Mouse (Mus musculus): ENCODE measurements around the gene Olfr307.
"Not testable (repeated sequence)": the region's sequence is repeated elsewhere in the genome, so short reads cannot be mapped to it uniquely, and the experiment has no call there.

The Olfr307 gene
- long read RNA-seq, experiment 1 = 0 reads
- long read RNA-seq, experiment 2 = 0 reads

DNA sequence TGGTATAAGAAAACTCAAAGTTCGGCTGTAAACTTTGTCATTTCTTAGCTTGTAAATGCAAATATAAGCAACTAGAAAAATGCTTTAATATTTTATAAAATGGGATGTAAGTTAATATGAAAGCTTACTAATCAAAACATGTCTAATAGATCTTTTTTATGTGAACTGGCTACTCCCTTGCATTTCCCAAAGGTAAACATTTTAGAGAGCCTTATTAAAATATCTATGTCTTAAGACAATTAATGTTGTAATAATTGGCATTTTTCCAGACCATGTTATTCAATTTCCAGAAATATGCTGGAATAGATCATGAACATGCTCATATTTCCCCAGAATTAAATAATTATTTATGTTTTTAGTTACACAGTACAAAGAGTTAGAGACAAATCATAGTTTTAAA, at the start of gene Olfr307:
TSS of gene Olfr307 (minus strand) at position 101 of the 400 bp plus-strand sequence.
- intact Hi-C loops (cut with DNase I) = no loop called here

DNA sequence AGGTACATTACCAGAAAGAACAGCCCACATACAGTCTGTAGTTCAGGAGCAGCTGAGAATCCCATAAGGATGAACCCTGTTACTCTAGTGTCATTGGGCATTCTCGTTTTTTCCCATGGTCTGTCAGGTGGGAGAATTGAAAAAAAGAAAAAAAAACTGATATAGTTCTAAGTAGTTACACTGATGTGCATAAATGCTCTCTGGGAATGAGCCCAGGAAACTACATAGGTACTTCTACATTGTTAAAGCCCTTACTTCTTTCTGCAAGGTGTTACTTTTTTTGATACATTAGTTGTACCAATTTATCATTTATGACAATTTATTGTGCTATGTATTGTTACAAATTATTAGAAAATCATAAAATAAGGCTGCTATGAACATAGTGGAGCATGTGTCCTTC, 49.2 kb upstream of the Olfr307 start, which contains the start of gene Olfr304:
TSS of gene Olfr304 (minus strand) at position 101 of the 400 bp plus-strand sequence.
- intact Hi-C loops (cut with DNase I) = no loop called here

DNA sequence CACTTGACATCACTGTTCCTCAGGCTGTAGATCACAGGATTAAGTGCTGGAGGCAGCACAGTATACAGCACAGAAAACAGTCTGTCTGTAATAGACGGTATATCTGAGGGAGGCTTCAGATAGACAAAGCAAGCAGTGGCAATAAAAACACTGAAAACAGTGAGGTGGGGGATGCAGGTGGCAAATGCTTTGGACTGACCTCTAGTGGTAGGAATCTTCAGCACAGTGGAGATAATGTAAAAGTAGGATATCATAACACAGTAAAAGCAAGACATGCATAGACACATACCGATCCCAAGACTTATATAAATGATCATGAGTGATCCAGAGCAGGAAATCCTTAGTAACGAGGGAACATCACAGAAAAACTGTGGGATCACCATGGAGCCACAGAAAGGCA, 48.4 kb upstream of the Olfr307 start:
- intact Hi-C loops (cut with DNase I) = no loop called here

DNA sequence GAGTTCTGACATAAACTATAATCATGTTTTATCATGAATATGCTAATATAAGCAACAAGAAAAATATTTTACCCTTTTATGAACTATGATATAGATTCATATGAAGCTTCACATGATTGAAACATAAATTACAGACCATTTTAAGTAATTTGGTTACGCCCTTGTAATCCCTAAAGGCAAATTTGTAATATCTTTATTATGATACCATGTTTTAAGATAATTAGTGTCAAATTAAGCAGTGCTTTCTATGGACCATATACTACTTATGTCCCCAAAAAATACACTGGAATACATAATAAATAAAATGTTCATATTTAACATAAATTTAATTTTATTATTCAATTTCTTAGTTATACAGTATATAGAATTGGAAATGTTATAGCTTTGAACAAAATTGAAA, 29.4 kb upstream of the Olfr307 start, which contains the start of gene Olfr305:
TSS of gene Olfr305 (minus strand) at position 101 of the 400 bp plus-strand sequence.
- intact Hi-C loops (cut with DNase I) = no loop called here

DNA sequence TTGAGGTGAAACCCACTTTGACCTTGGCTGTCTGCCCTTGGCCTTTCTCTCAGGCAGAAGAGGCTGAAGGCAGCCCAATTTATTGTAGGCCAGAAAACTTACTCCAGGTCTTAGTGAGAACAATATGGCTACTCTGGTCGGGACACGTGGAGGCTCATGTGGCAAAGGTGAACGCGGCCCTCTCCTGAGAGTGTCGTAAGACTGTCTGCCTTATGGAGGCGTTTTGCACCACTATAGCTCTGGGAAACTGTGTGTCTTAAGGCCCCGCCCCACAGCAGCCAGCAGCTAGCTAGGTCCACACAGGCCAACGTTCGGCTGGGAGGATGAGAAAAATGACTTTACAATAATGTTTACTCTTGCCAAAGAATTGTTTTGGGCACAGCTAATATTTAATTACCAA, 8.9 kb upstream of the Olfr307 start:
- intact Hi-C loops (cut with DNase I) = not testable (repeated sequence)

DNA sequence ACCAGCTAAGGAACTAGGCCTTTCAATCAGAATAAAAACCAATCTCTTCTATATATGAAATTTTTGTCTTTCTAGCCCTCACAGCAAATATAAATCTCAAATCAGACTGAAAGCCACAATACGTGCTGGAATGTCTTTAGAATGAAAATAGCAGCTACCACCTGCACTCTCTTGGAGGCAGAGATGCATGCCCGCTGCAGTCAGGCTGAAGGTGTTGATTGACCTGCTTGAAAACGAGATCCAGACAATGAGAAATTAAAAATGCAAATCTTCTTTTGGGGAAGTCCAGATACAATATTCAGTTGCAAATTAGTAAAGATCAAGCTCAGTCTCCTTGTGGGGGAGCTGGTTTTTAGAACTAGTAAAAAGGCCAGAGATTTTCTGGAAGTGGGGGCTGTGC, 6.9 kb upstream of the Olfr307 start:
- intact Hi-C loops (cut with DNase I) = no loop called here

DNA sequence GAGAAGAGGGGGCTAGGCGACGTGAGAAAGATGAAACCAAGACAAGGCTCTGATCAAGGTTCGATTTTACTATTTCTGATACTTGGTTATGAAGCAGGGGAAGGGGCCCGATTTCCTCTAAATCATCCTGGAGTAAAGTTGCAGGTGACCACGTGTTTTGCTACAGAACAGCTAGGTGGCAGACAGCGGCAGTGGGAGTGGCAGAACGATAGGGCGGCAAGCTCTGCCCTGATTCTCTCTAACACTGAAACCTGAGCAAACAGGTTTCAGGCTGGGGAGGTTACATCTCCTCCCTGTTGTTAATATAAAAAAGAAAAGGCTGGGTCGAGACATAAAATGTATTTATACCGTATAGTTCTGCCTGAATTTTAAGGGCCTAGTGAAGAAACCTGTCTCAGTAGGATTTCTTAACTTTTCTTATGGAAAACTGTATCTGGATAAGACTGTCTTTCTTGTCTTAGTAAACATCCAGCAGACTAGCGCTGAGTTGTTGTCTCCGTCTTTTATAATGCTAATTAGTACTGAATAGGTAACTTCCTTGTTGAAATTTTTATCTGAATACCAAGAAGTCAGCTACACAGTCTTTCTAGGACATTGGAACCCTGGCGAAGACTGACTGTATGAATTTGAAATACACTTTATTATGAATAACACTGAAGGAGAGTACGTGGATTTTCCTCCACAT, 5.6 kb upstream of the Olfr307 start:
- intact Hi-C loops (cut with DNase I) = no loop called here

DNA sequence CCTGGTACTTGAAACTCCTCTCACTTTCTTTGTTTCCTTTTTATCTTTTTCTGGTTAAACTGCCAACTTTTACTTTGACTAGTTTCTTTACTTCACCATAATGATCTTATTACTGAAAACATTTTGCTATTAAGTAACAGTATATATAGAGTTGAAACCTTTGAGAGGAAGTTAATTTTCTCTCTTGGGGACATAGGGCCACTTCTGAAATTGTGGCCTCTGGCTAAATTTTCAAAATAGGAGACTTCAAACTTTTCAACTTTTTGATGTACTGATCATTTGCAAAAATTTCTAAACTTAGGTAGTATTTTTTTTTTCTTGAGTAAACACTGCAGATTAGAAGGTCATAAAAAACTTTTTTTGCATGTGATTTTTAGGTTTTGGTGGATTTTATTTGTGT, 11.9 kb downstream of the Olfr307 start, which contains the start of gene Olfr308:
TSS of gene Olfr308 (minus strand) at position 101 of the 400 bp plus-strand sequence.
- intact Hi-C loops (cut with DNase I) = no loop called here

DNA sequence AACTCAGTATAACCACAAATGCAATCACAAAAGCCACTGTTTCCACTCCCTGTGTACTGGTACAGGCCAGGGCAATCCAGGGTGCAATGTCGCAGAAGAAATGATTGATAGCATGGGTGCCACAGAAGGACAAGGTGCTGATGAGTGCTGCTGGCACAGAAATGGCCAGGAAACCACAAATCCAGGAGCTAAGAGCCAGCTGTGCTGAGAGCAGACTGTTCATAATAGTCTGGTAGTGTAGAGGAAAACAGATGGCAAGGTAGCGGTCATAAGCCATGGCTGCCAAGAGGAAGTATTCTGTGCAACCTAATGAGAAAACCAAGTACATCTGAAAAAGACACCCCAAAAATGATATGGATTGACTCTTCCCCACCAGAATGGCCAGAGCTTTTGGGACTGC, 16.1 kb downstream of the Olfr307 start:
- intact Hi-C loops (cut with DNase I) = no loop called here

DNA sequence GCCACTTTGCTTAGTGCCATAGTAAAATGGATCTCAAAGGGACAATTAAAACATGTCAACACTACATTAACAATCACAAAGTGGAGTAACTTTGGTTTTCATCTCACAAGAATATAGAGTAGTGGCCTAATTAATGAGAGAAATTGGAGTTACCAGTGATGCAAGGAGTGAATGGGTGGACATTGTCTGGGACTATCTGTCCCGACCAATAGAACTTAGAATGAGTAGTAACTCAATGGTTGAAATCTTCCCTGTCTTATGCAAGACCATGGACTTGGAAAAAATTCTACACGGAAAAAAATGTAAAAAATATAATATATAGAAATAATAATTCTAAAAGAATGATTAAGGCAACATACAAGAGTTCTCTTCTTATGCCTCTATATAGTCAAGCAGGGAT, 23.8 kb downstream of the Olfr307 start, which contains the start of gene Olfr309:
TSS of gene Olfr309 (minus strand) at position 101 of the 400 bp plus-strand sequence.
- intact Hi-C loops (cut with DNase I) = no loop called here

Small RNAs within 50 kb of the gene (microRNA-seq; reads per million reads assigned to microRNA genes)
- 0 reads per million in 2 experiments for gene Gm23192

Data from adrenal gland (tissue).